Mouse (Mus musculus): Measurements from ENCODE around the gene Gmppa. TPM values are rescaled to one million over a fixed set of nuclear protein-coding genes. Genes with fewer than 3 reads are reported as not detected.

Gmppa gene
- total RNA-seq, 2 experiments from 2014 or later, result 32.0 to 37.2 TPM

DNA sequence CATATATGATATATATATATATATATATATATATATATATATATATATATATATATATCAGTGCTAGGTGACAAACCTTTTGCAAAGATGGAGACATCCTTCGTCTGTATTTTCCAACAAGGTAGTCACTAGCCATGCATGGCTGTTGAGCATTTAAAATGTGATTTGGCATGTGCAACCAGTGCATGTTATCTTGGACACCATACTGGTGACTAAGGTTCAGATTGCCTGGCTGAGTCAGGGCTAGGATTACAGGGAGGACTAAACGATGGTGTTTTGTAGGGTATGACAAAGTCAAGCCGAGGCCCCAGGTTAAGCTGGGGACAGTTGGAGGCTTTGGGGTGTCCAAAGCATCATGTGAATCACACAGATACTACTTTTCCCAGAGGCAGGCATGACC lies 19.7 kb downstream of the Gmppa start:
- no peak for DNase-seq

DNA sequence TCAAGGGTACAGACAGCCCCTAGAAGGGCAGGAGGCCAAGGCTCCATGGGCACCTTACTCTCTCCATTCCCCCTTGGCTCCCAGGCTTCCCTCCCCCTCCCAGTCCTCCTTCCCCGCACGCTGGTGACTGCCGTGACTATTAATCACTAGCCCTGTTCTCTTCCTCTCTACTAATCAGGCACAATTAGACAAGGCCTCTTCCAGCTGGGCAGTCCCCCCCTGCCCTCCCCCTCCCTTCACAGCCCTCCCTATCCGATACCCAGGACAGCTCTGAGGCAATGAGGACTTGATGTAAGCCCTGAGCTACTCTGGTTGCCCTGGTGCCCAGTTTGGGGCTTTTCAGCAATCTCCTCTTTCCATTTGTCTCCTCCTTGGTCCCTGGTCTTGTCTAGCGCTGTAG lies 20.2 kb downstream of the Gmppa start:
- no peak for DNase-seq

DNA sequence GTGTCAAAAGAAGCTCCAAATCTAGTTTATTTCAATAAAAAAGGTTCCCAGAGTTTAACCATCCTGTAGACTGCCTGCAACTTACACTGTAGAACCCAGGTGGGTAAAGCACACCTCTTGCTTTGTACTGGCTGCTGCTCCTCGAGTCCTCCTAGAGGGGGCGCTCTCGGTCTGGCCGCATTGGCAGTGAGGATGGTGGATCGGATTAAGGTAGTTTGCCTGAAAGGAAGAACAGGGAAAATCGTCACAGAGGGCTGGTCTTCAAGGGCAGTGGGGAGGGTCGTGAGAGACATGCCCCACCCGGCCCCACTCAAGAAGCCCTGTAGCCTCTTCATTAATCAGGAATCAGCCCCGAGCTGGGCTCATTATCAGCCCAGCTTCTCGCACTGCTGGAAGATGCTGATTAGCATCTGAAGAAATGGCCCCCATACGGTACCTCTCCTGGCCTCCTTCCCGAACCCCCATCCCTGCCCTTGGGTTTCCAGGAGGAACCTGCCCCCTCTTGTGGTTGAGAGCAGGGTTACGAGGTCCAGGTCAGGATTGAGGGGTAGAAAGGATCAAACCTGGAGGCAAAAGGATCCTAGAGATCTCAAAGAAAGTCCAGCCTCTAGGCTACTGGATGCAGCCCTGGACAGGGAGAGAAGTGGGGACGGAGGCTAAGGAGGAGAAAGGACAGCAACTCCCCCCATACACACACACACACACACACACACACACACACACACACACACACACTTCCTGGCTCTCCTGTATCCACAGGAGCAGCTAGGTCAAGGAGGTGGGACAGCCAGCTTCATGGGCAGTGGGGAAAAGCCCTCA lies 21.2 kb downstream of the Gmppa start:
- DNase-seq, result no peak

DNA sequence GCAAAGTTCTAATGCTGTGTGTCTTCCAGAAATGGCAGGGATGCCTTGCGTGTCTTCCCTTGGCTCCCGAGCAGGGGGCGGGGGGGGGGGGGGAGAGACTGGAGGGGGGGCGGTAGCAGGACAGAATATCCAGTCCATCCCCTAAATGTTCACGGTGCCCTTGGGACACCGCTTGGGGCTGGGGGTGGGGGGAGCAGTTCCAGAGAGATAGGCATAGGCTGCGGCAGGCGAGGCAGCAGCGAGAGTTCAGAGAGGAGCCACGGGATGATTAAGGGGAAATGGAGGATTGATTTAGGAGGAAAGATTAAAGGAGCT lies 21.9 kb downstream of the Gmppa start:
- no peak for DNase-seq

DNA sequence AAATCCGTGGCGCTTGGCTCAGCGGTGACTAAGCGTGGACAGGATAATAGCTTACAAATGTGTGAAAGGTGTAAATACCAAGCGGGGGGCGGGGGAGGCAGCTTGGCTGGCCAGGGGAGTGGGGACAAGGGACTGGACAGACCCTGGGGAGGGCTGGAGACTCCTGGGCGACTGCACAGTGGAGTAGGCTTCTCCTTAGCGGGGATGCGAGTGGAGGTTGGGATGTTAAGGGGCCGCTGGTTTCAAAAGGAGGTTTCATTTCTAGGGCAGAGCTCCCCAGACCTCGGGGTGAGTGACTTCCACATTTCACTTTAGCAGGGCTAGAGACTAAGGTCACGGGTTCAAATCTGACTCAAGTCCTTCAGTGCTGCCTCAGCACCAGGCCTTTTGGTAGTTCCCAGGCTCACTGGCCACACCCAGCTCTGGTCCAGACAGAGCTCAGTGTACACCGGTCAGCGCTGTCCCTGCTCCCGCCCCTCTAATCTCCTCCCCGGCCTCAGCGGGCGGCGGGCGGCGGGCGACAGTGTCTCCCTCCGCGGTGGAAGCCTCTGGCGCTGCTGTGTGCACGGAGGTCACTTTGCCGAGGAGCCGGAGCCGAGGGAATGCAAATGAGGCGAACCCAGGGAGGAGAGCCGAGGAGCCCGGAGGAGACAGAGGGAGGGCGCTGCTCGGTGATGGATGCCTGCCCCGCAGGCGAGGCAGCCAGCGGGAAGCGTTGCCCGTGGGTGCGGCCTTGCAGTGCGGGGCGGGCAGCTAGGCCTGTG lies 22.5 kb downstream of the Gmppa start:
- peak; percentile 43 for DNase-seq

DNA sequence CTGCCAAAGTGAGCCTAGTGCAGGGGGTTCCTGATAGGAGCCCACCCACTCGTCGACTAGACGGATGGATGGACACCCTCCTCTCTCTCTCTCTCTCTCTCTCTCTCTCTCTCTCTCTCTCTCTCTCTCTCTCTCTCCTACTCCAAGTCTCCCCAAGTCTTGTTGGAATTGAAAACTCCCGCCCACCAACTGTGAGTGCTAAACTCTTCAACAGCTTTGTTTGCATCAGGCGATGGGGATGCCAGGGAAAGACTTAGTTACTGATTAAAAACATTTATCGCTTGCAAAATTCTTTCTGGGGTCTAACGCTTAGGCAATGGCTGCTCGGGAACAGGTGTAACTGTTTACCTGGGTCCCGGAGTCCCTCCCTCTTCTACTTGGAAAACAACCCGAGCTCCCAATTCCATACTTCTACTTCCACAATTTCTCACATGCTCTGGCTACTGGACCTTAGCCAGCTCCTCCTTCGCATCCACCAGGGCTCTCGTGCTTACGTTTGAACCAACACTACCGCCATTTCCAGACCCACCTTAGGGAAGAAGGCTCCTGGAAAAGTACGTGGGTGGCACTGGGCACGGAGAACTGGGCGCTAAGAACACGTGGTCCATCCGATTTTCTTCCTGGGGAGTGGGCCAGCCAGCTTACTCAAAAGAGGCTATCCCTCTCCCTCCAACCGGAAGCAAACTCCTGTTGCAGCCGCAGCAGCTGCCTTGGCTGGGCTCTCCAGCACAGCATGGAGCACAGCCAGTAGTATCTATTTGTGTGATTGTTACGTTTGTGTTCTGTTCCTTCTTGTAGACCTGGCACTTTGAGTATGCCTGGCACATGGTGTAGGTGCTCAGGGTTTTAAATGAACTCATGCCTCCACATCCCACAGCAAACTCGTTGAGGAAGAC lies 23.3 kb downstream of the Gmppa start:
- DNase-seq, result no peak

DNA sequence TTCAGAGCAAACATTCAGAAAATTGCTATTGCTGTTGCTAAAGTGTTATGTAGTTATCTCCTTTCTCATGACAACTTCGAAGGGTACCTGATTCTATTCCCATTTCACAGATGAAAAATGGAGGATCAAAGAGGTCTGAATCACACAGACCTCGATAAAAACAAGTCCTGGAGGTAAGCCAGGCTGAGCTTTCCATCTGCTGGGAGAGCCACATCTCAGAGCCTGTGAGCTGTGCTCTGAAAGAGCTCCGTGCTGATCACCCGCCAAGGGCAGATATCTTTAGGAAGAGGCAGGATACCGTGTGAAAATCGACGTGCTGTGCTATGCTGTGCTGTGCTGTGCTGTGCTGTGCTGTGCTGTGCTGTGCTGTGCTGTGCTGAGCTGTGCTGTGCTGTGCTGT lies 24.6 kb downstream of the Gmppa start:
- DNase-seq, result no peak

DNA sequence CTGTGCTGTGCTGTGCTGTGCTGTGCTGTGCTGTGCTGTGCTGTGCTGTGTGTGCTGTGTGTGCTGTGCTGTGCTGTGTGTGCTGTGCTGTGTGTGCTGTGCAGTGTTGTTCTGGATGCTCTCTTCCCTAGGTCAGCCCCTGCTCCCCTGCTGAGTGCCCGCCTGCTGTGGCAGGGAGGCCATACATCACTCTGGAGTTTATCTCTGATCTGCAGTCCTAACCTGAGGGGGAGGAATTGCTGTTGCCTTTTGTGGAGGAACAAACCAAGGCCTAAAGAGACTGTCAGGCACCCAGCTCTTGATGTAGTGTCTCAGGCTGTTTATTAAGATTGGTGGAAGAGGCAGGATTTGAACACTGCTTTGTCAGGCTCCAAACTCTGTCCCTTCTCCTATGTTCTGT lies 26.9 kb downstream of the Gmppa start:
- no peak for DNase-seq

DNA sequence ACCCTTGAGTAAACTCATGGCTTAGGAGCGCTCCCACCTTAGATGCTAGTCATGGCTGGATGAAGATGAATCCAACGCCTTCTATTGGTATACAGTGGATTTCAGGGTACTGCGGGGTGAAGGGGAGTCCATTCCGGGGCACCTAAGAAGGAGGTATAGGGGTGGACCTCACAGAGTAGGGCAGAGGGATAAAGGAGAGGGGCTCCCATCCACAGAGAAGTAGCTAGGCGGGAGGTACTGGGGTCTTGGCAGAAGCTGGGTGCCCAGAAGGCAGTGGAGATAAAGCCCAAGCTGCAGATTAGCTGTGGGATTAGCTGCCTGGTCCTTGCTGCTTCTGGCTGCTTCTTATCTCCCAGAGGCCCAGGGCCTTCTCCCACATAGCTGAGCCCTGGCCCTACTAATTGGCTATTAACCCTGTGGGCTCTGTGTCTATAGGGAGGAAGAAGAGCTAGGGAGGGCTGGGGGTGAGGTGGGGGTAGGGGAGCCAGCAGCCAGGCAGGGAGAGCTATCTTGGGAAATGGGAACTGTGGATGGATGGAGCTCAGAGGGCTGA lies 28.0 kb downstream of the Gmppa start:
- DNase-seq, result no peak

DNA sequence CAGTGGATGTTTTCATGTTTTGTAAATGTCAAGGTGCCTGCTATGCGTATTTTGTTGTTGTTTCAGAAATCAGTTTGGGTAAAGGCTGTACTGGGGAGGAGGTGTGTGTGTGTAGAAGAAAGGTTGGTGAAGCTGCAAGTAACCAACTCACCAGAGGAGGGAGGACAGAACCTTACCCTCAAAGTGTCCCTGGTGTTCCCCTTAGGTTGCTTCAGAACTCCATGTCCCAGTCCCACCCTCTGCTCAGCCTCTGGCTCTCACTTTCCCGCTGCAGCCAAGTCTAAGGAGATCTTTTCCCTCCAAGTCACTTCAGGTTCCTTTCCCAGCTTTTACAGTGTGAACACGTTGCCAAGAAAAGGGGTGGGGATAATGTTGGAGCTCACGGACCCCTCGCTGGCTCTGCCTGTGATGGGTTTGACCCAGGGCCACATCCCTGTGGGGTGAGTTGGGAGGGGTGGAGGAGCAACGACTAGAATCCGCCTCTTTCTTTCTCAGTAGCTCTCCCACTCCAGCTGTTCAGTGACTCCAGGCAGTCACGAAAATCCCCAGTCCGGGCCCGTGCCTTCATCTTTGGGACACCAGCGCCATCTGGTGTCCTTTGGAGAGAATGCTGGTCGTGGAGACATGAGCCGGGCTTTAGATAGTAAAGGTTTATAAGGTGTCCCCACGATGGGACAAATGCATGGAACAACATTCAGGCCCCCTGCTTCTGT lies 31.6 kb downstream of the Gmppa start:
- peak; percentile 70 for DNase-seq

DNA sequence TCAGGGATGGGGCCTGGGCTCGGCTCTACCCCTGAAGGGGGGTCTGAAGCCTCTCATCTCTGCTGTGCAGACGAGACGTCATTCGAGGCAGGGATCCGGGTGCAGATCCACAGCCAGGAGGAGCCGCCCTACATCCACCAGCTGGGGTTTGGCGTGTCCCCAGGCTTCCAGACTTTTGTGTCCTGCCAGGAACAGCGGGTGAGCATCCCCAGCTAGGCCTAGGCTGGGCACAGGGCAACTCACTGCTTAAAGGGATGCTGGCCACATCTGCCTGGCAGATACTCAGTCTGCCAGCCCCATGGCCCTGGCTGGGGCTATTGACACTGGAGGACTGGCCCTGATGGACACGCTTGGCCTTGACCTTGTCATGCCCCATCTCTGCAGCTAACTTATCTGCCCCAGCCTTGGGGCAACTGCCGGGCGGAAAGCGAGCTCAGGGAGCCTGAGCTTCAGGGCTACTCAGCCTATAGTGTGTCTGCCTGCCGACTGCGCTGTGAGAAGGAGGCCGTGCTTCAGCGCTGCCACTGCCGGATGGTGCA lies 33.6 kb downstream of the Gmppa start:
- DNase-seq, result no peak

DNA sequence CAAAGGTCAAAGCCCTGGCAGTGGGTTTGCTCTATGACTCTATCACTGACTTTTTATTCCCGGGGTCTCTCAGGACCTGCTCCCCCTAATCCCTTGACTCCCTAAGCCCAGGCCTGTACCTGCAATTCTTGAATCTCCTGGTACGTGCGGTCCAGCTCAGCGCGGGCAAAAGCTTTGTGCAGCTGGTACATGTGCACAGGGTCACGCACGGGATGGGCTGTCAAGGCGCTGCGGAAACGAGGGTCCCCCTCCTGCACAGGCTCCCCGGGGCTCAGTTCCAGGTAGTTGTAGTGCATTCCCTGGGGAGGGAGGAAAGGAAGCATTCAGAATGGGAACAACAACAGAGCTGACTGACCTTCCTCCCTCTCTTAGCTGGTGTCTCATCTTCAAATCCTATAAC lies 40.7 kb downstream of the Gmppa start:
- no peak for DNase-seq

DNA sequence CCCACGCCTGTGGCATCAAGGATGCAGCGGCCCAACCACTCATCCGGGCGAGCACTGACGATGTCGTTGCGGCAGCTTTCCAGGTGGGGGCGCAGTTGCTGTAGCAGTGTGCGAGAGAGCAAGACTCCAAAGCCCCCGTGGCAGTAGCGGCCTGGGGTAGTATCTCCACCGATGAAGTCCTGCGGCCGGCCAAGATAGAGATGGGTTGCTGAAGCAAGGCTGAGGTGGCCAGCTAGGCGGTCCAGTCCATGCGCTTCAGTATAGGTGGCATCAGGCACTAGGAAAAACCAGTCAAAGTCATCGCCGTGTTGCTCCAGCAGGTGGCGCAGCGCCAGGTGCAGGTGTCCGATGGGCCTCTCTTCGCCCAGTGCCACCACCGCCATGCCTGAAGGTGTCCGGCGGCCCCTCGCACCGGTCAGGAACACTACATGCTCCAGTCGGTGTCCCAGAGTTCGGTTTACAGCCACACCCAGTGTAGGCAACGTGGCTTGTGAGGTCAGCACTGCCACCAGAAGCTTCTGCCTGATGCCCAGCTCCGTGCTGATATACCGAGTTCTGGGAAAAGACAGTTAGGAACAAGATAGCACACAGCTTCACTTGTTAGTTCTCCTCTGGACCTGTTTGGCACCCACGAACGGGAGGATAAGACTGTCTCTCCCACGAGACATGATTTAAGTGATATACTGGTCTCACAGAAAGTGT lies 41.7 kb downstream of the Gmppa start:
- DNase-seq, result peak; percentile 65

DNA sequence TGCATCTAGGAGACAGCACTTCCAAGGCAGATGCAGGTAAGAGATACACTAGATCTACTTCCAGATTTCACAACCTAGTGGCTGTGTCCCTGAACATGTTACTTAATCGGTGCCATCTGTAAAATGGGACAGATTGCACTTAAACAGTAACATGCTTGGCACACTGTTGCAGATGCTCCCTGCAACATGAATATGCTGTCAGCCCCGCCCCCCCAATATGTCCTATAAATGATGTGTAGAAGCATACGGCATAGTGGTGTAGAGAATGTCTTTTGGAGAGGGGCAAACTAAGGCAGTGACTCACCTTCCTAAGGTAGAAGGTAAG lies 42.2 kb downstream of the Gmppa start:
- no peak for DNase-seq

DNA sequence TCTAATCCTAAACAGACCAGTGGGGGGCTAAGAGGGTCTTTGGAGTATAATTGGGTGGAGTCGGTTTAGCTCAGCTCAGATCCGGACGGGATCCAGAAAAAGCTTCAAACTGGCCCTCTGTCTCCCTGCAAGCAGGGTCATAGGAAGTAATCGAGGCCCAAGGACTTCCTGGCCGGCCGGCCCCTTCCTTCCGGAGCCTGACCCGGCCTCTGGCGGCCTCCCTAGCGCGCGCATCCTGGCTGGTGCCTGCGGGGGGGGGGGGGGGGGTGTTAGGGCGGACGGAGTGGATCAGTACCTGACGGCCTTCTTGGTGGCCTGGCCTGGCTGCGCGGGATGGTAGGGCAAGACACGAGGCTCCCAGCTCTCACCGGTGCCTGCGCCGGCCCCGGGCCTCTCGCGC lies 42.8 kb downstream of the Gmppa start:
- peak; percentile 51 for DNase-seq

DNA sequence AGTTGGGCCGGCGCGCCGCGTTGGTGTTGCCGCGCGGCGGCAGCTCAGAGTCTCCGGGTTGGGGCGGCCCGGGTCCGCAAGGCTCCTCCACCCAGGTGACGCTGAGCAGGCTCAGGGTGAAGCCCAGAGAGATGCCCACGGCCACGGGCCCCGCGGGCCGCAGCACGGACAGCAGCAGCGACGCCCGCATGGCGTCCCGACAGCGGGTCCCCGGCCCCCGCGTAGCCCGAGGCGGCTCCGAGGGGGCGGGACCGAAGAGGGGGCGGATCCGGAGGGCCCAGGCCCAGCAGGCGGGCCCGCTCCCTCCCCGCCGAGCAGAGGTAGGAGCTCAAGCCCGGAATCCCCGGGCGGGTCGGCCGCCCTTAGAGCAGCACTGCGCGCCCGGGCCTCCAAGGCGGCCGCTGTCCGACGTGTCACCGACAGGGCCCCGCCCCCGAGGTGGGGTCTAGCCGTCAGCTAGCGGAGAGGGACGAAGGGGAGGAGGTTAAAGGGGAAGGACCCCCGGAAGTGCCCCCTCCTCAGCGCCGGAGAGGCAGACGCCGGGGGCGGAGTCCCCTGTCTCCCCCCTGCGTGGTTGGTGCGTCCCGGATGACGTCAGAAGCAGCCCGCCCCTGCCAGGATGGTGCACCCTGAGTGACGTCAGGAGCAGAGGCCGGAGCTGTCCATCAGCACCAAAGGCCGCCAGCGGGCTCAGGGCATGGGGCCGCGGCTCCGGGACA lies 43.3 kb downstream of the Gmppa start, which contains the start of the genes Chpf and Tmem198:
TSS of gene Chpf (minus strand) at position 392 of the 719 bp plus-strand sequence.
TSS of gene Tmem198 (plus strand) at position 617 of the 719 bp plus-strand sequence.
- peak; percentile 95 for DNase-seq

DNA sequence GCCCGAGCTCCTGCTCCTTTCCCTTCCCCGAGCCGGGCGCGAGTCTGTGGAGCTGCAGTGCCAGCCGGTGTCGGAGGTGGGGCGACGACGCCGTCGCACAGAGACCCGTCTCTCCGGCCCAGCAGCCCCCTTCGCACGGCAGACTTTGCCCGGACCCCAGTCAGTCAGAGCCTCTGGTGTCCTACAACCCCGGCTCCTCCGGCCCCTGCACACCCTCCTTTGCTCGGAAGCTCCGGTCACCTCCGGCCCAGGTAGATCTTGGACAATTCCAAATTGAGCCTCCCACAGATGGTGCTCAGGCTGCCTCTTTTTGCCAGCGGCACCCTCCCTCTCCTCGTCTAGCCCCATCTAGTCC lies 43.9 kb downstream of the Gmppa start:
- DNase-seq, result no peak

DNA sequence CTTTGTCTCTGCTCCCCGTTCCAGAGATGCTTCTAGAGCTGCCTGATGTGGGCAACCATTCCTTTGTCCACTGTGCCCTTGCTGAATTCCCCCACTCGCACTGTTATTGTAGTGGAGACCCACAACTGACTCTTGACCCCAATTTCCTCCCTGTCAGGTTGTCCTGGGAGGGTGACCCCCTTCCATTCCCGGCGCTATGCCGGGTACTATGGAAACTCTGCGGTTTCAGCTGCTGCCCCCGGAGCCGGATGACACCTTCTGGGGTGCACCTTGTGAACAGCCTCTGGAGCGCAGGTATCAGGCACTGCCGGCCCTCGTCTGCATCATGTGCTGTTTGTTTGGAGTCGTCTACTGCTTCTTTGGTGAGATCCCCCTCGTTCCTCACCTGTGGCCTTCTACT lies 44.3 kb downstream of the Gmppa start:
- no peak for DNase-seq

DNA sequence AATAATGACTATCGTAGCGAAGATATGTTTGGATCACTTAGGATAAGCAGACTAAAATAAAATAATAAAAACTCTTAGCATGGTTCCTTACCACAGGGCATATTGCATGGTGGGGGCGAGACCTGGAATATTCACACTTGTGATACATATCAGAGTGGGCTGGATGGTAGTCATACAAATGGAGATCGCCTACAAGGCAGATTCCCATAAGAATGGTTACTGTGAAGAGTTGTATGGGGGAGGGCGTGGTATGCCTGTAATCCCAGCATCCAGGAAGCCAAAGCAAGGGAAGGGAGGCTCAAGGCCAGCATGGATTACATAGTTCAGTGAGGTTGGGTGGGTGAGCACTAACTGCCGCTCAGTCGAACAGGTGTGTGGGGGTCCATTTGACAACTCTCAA lies 45.0 kb downstream of the Gmppa start:
- no peak for DNase-seq

DNA sequence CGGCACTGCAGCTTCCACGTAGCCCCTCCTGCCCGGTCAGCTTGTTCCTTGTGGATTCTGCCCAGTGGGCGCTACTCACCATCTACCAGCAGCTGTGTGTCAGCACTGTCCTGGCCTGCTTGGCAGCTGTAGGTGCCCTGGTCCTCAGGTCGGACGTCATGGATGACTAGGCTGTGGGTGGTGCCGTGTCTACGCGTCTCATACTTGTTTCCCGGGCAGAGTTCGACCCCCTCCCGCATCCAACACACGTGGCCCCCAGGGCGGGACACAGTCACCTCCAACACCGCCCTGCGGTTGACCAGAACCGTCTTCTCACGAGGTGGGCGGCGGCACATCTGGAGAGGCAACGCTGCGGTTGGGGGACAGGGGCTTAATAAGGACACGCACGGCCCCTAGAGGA lies 50.8 kb downstream of the Gmppa start:
- DNase-seq, result no peak
